Mouse (Mus musculus) embryonic fibroblast, embryonic 13.5 days (primary cell): ENCODE measurements around the gene Ttll13.

Source experiments
- CTCF ChIP-seq: IDR thresholded peaks from 2 replicates; pipeline ENCODE4 v1.5.1; 2011; ENCODE audit warnings: mild to moderate bottlenecking, control low read depth, low read length, moderate library complexity, borderline replicate concordance; ENCODE audit not compliant: insufficient read depth
- POLR2A ChIP-seq: IDR thresholded peaks from 2 replicates; pipeline ENCODE4 v1.6.1; 2011; ENCODE audit warnings: low read depth, mild to moderate bottlenecking, control low read depth, low read length, moderate library complexity

GRCm38 (mm10) chr7:80218666-80219065, 27.5 kb upstream of the Ttll13 start:
- TF ChIP-seq CTCF (no peak), POLR2A (no peak)
